Mouse (Mus musculus) small intestine, adult 2 months (tissue): ENCODE measurements around the gene Steap3.

Experiments
- CTCF ChIP-seq: fragments of 200-500 bp; IDR thresholded peaks from 2 replicates; pipeline ENCODE4 v1.5.1; 2012; ENCODE audit warnings: low read depth, mild to moderate bottlenecking, control low read depth, inconsistent platforms, low read length, moderate library complexity, mixed read lengths; ENCODE audit not compliant: insufficient replicate concordance, insufficient read length; ENCODE audit errors: extremely low read depth
- POLR2A ChIP-seq: fragments of 200-500 bp; IDR thresholded peaks from 2 replicates; pipeline ENCODE4 v1.6.1; 2012; ENCODE audit warnings: low read depth, mild to moderate bottlenecking, control low read depth, inconsistent platforms, low read length, moderate library complexity

DNA sequence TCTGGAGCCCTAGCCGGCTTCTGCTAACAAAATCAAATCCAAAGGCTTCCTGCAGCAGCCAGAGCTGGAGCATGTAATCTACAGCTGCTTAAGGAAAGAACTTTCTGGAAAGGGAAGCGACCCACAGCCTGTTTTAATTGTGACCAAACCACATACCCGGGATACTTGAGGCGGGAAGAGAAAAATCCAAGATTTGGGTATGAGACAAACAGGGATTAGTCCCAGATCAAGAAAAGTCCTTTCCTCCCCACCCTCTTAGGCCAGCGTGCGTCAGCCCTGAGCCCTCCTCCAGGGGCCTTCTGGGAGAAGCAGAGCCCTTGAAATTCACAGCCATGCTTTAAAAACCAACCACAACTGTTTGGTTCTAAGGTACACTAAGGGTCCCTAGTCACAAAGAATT, 40.3 kb downstream of the Steap3 start:
- TF ChIP-seq CTCF: no peak
- no peak for TF ChIP-seq POLR2A
